Mouse (Mus musculus) hindbrain, postnatal 0 days (tissue): Measurements from ENCODE around the gene Fam57a. TPM values are rescaled to one million over a fixed set of nuclear protein-coding genes. Genes with fewer than 3 reads are reported as not detected.
A peak's percentile ranks its signal among the peaks of the same experiment; 100 is the strongest.

Experiments
- ATAC-seq: fragments of 200-750 bp; cut with Nextera tagmentation; 2 replicates; pipeline ENCODE4 v1.8.0; 2017; ENCODE audit warnings: mild to moderate bottlenecking, moderate TSS enrichment, moderate library complexity
- DNase-seq: peaks from one replicate; pipeline ENCODE4 v3.0.0-alpha.2; 2015; ENCODE audit warnings: low spot score
- H3K27ac ChIP-seq: fragments of 300-500 bp; sonication (generic); 2 replicates; pipeline ENCODE4 v1.5.1; 2014; ENCODE audit warnings: mild to moderate bottlenecking
- H3K27me3 ChIP-seq: fragments of 300-500 bp; sonication (generic); 2 replicates; pipeline ENCODE4 v1.6.1; 2014; ENCODE audit warnings: low read length, mixed read lengths; ENCODE audit not compliant: insufficient read depth
- H3K36me3 ChIP-seq: fragments of 300-500 bp; sonication (generic); 2 replicates; pipeline ENCODE4 v1.6.1; 2014; ENCODE audit warnings: low read length, mixed read lengths; ENCODE audit not compliant: insufficient read depth
- H3K4me1 ChIP-seq: fragments of 300-500 bp; sonication (generic); 2 replicates; pipeline ENCODE4 v1.6.1; 2014; ENCODE audit warnings: antibody characterized with exemption, low read length, mixed read lengths; ENCODE audit not compliant: insufficient read depth
- H3K4me2 ChIP-seq: fragments of 300-500 bp; sonication (generic); 2 replicates; pipeline ENCODE4 v1.6.1; 2014; ENCODE audit warnings: low read depth, mild to moderate bottlenecking, low read length, moderate library complexity, mixed read lengths
- H3K4me3 ChIP-seq: fragments of 300-500 bp; sonication (generic); 2 replicates; pipeline ENCODE4 v1.5.1; 2014; ENCODE audit warnings: low read length
- H3K9ac ChIP-seq: fragments of 300-500 bp; sonication (generic); replicated peaks from 2 replicates; pipeline ENCODE4 v1.6.1; 2014; ENCODE audit warnings: mild to moderate bottlenecking, low read length, moderate library complexity, mixed read lengths
- H3K9me3 ChIP-seq: fragments of 300-500 bp; sonication (generic); 2 replicates; pipeline ENCODE4 v1.6.1; 2016; ENCODE audit warnings: low read length, mixed read lengths
- CTCF ChIP-seq: IDR thresholded peaks from 2 replicates; pipeline ENCODE4 v1.5.1; 2016; ENCODE audit warnings: antibody characterized with exemption, control low read depth, low read depth
- WGBS: fragments of 180-500 bp; shearing (Covaris S2); extraction: QIAGEN DNeasy Blood & Tissue Kit; methylation state at CpG from one replicate; pipeline ENCODE4 v1.1.7; 2014; 5-methylcytosine and 5-hydroxymethylcytosine counted together
- polyA plus RNA-seq: library from polyadenylated mRNA; unstranded; fragments of >200 nt; fragmentation: Nextera tagmentation; extraction: Ambion mirVana; gene quantifications from 2 replicates; pipeline ENCODE4 v1.2.1, GENCODE M21; 2015
- total RNA-seq: library from RNA; depleted of rRNA; stranded (reverse); fragments of >200 nt; gene quantifications from 2 replicates; pipeline ENCODE4 v1.2.3, GENCODE M21; 2014

Fam57a gene
- total and polyA plus RNA-seq, 2 experiments from 2014 or later: 16.6 to 20.1 TPM

DNA sequence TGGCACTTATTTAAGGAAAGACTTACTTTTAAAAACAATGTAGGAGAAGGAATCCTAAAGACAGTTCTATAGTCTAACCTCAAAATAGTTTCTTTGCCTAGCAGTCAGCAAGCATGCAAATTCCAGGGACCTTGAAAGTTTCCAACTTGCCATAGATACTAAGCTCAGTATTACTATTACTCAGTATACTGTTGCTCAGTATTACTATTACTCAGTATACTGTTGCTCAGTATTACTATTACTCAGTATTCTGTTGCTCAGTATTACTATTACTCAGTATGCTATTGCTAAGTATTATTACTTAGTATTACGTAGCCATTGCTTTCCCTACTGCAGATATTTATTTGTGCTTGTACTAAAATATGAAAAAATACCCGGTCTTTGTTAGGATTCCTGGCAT is 60.3 kb downstream of the Fam57a start:
- H3K27me3 ChIP-seq: no peaks in the 10 kb centered on the region
- H3K9me3 ChIP-seq: no peaks in the 10 kb centered on the region
- H3K4me3 ChIP-seq: no peak overlapping the region
- H3K36me3 ChIP-seq: peaks cover 23% of the 10 kb centered on the region
- no peak for TF ChIP-seq CTCF
- H3K27ac ChIP-seq: no peak overlapping the region
- WGBS: 96% methylated on average over 2 of the region's 2 CpGs
- H3K4me2 ChIP-seq: no peak overlapping the region
- ATAC-seq (no peak), DNase-seq (no peak)
- H3K9ac ChIP-seq: no peak overlapping the region
- peaks cover 6% of the 10 kb centered on the region for H3K4me1 ChIP-seq

DNA sequence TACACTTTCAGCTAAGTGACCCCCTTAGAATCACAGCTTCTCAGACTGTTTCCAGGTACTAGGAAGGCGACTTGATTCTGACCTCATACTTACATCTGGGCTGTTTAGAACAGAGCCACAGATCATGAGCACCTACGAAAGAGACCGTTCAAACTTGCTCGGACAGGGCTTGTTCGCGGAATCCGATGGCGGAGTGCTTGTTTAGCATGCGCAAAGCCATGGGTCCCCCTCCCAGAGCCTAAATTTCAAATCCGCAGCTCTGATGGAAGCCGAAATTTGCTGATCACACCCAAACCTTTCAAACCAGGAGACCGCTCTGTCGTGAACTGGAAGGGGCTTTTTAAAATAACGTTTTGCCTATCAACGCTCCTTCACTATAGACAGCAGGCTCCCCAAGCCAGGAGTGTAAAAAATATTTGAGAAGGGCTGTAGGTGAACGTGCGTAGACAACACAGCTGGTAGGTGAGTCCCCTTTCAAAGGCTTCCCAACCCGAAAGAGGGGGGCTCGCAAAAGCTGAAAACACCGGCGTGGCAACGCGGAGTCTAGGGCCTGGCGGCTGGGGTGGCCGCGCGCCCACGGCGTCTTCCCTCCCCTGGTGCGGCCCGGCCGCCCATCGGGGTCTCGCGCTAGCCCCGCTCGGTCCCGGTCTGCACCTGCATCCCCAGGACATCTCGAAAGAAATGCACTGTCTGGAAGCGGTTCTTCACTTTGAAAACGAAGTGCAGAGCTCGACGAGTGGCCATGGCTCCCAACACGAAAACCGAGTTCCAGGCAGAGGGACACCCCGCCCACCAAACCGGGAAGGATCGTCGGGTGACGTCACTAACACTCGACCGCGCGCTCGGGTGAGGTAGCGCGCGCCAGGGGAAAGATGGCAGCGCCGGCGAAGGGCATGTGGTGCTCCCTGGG is 63.7 kb downstream of the Fam57a start, which contains the start of the genes Mrm3 and Glod4:
Gene Mrm3, plus strand, starts transcription at position 815 of the 910 bp plus-strand sequence.
Gene Glod4, minus strand, starts transcription at position 825 of the 910 bp plus-strand sequence.
- Histone ChIP-seq H3K4me1 (peaks cover 9% of the 10 kb centered on the region), H3K9me3 (no peaks in the 10 kb centered on the region)
- peak; percentile 94 for ATAC-seq

DNA sequence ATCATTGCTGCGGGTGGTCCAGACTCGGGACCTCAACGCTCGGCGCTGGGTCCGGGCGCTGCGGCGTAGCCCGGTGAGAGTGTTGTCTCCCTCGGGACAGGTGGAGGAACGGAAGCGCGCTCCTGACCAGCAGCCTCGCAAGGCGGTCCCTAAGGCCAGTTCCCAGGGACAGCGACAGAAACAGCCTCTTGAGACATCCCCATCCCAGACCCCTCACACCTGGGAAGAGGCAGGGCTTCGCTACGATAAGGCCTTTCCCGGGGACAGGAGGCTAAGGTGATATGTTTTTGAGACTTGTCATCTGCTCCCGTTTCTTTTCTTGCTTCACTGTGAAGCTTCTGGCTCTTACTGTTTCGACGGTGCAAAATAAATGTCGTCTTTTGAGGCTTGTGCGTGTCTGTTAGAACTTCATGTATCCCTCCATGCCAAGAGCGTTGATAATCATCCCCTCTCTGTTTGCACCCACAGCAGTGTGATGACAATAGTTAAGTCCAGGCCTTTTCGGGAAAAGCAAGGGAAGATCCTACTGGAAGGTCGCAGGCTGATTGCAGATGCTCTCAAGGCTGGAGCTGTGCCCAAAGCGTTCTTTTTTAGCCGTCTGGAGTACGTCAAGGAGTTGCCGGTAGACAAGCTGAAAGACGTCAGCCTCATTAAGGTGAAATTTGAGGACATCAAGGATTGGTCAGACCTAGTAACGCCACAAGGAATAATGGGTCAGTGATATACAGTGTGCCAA is 64.5 kb downstream of the Fam57a start:
- peak overlapping the region; percentile 63 for H3K4me3 ChIP-seq
- H3K9me3 ChIP-seq: no peaks in the 10 kb centered on the region
- TF ChIP-seq CTCF: no peak
- peaks cover 9% of the 10 kb centered on the region for H3K4me1 ChIP-seq
- H3K27ac ChIP-seq: peak overlapping the region; percentile 79
- H3K4me2 ChIP-seq: peak overlapping the region; percentile 72
- WGBS: 2% methylated on average over 34 of the region's 34 CpGs
- DNase-seq (peak; percentile 36), ATAC-seq (peak; percentile 65)
- H3K27me3 ChIP-seq: no peaks in the 10 kb centered on the region
- peaks cover 21% of the 10 kb centered on the region for H3K36me3 ChIP-seq
- H3K9ac ChIP-seq: peak overlapping the region; percentile 62

More for the DNA sequence above, 63.7 kb downstream of the Fam57a start, which contains the start of the genes Mrm3 and Glod4:
- H3K27ac ChIP-seq: peak within 1 kb of the TSS; percentile 79
- peak within 1 kb of the TSS; percentile 62 for H3K9ac ChIP-seq
- peak within 1 kb of the TSS; percentile 63 for H3K4me3 ChIP-seq
- H3K4me2 ChIP-seq: peak within 1 kb of the TSS; percentile 72
- peak; percentile 96 for DNase-seq
- under 1% methylated on average over 61 of the region's 61 CpGs for WGBS
- no peaks in the 10 kb centered on the region for H3K27me3 ChIP-seq
- peaks cover 15% of the 10 kb centered on the region for H3K36me3 ChIP-seq
- no peak for TF ChIP-seq CTCF

DNA sequence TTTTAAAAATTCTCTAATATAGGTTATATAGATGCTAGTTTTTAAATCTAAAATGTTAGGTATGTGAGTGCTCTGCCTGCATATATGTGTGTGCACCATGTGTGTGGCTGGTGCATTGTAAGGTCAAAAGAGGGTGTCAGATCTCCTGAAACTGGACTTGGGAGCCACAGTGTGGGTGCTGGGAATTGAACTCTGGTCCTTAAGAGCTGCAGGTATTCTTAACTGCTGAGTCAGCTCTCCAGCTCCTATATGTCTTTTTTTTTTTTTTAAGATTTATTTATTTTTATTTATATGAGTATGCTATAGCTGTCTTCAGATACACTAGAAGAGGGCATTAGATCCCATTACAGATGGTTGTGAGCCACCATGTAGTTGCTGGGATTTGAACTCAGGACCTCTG is 67.0 kb downstream of the Fam57a start:
- Histone ChIP-seq H3K4me3 (no peak overlapping the region), H3K4me2 (no peak overlapping the region), H3K4me1 (peaks cover 9% of the 10 kb centered on the region), H3K27ac (no peak overlapping the region), H3K27me3 (no peaks in the 10 kb centered on the region), H3K36me3 (peaks cover 27% of the 10 kb centered on the region), H3K9ac (no peak overlapping the region), H3K9me3 (no peaks in the 10 kb centered on the region)
- no peak for ATAC-seq
- no peak for TF ChIP-seq CTCF
- no peak for DNase-seq

DNA sequence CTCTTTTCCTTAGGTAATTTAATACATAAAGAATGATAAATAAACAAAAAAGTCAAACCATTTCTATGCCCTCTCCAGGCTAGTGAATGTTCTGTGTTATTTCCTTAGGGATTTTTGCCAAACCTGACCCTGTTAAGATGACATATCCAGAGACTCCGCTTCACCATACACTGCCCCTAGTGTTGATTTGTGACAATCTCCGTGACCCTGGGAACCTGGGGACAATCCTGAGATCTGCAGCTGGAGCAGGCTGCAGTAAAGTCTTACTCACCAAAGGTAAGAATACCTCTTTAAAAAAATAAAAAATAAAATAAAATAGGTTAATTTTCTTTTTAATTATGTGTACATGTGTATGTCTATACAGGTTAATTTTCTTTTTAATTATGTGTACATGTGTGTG is 67.8 kb downstream of the Fam57a start:
- Histone ChIP-seq H3K27ac (no peak overlapping the region), H3K9ac (no peak overlapping the region), H3K4me3 (no peak overlapping the region), H3K4me2 (no peak overlapping the region), H3K9me3 (no peaks in the 10 kb centered on the region), H3K36me3 (peaks cover 27% of the 10 kb centered on the region), H3K27me3 (no peaks in the 10 kb centered on the region), H3K4me1 (peaks cover 9% of the 10 kb centered on the region)
- ATAC-seq (no peak), DNase-seq (no peak)
- peak; percentile 38; the same call in 1 of the 2 replicates for TF ChIP-seq CTCF
- 26% methylated on average over 2 of the region's 2 CpGs for whole genome bisulfite sequencing

DNA sequence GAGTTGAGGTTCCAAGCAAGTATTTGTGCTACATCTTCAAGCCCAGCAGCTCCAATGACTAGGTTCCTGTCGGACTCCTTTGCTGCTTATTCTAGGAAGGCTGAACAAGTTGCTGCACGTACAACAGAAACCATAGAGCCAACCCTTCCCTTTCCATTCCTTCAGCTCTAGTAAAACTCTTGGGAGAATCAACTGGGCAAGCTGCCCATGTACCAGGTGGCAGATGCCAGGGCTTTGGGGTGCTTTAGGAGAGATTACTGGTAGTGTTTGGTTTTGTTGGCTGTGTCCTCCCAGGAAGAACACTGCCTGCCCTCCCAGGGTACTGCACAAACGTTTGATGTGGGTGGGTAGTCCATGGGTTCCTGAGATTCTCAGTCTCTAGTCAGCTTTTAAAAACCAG is 72.6 kb downstream of the Fam57a start:
- Histone ChIP-seq H3K36me3 (peaks cover 22% of the 10 kb centered on the region), H3K4me3 (no peak overlapping the region), H3K4me2 (no peak overlapping the region), H3K27me3 (no peaks in the 10 kb centered on the region), H3K4me1 (no peaks in the 10 kb centered on the region), H3K9me3 (no peaks in the 10 kb centered on the region), H3K9ac (no peak overlapping the region), H3K27ac (no peak overlapping the region)
- ATAC-seq (no peak), DNase-seq (peak; percentile 39)
- WGBS: 38% methylated on average over 3 of the region's 3 CpGs
- no peak for TF ChIP-seq CTCF
